Mouse (Mus musculus) spleen, adult 12 weeks (tissue): ENCODE results near the gene Tvp23a.

Experiments used
- DNase-seq: peaks from one replicate; pipeline ENCODE4 v3.0.0; 2022; ENCODE audit warnings: low spot score

Gene Tvp23a

DNA sequence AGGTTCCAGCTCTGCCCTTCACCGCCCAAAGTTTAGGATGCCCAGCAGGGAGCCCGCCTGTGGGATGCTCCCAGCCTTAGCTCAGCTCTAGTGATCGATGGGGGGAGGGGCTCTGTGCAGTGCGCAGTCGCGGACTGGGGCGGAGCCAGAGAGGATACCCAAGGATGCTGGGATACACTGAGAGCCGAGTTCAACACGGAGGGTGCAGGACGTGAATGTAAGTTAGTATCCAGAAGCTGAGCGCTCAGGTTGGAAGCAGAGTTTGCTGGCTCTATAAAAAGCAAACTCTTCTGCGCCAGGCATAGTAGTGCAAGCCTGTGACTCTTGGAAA lies at the start of gene Tvp23a:
Gene Tvp23a, minus strand, starts transcription at position 99 of the 331 bp plus-strand sequence.
- no peak for DNase-seq

DNA sequence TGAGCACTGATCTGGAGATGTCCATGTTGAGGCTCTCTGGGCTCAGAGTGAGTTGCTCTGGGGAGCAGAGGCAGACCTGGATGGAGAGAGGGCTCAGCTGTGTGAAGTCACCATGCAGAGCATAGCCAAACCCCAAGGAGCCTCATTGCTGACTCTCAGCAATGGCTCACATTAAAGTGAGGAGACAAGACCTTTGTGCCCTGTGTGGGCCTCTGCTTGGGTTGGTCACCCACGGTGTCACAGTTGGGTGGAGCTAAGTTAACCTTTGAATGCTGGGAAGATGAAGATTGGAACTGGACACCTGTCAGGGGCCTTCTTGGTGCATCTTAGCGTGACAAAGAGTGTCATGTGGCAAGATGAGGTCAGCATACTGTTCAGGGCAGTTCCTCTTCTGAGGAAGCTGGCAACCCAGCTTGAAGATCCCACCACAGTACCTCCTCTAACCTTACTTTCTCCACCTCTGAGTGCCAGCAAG lies 48.7 kb upstream of the Tvp23a start:
- no peak for DNase-seq

DNA sequence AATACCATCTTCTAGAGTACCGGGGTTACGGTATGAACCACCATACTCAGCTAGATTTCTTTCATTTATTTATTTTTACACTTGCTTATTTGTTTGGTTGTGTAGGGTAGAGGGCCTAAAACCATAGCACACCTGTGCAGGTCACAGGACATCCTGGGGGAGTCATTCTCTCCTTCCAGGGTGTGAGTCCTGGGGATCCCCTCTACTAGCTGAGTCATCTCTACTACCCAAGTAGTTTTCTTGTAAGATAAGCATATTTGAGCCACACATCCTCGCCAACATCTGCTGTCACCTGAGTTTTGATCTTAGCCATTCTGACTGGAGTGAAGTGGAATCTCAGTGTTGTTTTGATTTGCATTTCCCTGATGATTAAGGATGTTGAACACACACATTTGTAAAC lies 45.4 kb upstream of the Tvp23a start:
- DNase-seq = no peak

DNA sequence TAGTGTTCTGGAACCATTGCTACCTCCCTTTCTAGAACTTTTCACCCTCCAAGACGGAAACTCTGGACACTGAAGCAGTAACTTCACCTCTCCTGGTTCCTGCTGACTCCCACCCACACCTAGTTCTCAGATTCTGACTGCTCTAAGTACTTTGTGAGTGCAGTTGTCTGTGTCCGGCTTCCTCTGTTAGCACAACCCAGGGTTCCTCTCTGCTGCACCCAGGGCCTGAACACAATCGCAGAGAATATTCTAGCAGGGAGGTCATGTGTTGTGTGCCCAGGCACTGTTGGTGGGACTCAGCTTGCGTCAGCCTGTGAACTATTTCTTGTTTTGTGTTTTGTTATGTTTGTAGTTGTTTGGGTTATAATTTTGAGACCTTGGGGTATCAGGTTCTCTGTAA lies 44.6 kb upstream of the Tvp23a start:
- peak; percentile 15 for DNase-seq

DNA sequence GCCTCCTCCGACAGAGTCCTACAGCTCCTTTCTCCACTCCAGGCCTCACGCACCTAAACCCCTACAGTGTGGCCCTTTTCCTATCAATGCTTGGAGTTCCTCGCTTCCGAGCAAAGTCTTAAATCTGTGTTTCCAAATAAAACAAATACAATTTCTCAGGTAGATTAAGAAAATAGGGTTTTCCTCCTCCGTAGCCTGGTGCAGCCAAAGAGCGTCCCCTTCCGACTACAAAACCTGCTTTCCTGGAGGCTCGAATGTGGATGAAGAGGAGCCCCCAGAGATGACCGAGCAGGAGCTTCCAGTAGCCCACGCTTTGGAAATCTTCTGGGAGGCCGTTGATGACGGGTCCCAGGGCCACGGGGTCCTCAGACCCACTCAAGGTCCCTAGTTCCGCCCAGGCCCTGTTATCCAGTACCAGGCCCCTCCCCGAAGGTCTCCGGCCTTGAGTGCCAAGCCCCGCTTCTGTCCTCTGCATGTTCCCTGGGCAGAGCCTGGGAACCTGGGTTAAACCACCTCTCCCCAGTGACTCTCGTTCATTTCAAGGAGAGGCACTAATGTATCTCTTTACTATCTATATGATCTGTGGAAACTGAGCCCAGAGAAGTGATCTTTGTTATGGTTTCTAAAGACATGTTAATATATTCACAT lies 43.5 kb upstream of the Tvp23a start:
- DNase-seq = no peak

DNA sequence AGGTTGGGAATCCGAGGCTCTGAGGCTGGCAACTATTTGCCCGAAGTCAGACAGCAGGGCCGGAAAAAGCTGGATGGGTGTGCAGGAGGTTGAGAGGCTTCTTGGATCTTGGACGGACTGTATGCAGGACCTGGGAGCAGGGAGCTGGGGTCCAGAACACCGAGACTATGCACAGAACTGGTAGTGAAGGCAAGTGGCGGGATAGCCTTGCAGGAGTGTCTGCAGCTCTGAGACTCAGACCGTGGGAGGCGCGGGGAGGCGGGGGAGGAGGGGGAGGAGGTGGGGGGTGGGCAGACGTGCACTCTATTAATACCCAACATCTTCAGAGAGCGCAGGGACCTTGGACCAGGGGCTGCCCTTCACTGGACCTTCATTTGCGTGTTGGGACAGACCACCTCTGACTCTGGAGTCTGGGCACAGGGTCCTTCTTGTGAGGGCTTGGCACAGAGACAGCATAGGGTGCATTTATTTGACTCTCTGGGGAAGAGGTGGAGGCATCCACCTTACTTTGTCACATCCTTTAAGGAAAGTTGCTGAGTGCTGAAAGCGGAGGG lies 42.8 kb upstream of the Tvp23a start:
- DNase-seq = no peak

DNA sequence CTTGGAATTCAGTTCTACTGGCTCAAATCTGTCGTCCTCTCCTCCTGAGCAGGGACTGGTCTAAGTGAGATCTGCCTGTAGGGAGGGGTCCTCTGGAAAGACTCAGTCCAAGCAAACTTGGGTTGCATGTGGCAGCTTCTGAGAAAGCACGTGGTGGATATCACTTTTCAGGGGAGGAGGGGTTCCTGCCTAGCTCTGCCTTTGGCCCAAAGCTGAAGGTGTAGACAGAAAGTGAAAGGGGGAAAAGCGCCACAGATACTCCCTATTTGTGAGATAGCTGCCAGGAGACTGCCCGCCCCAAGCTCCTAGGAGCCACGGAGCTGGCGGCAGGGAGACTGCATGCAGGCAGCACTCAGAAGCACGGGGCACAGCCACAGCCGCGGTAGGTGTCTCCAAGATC lies 42.3 kb upstream of the Tvp23a start:
- no peak for DNase-seq

DNA sequence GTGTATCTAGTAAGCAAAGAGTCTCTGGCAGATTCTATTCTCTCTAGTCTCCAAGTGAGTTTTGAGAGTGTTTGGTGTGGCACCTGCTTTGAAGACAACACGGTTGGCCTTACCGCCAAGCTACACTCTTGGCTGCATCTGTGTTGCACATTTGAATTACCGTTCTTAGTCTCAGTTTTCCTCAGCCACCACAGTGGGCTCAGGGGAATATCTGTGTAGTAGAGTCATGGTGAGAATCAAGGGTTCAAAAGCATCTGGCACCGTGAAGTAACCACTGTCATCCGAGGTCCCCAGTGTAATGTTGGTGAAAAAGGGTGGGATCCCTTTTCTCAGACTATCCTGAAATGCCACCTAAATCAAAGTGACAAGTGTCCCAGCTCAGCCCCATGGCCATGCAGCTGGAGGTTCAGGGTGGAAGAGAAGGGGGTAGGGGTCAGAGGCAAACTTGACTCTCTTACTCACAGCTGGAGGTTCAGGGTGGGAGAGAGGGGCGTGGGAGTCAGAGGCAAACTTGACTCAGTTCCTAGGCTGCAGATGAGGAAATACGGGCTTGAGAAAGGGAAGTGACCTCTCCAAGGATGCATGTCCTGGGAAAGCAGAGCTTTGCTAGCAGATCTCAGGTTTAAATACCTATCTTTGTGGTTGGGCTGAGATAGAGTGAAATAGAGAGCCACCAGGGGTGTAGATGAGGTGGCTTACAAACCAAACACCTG lies 41.8 kb upstream of the Tvp23a start:
- no peak for DNase-seq

DNA sequence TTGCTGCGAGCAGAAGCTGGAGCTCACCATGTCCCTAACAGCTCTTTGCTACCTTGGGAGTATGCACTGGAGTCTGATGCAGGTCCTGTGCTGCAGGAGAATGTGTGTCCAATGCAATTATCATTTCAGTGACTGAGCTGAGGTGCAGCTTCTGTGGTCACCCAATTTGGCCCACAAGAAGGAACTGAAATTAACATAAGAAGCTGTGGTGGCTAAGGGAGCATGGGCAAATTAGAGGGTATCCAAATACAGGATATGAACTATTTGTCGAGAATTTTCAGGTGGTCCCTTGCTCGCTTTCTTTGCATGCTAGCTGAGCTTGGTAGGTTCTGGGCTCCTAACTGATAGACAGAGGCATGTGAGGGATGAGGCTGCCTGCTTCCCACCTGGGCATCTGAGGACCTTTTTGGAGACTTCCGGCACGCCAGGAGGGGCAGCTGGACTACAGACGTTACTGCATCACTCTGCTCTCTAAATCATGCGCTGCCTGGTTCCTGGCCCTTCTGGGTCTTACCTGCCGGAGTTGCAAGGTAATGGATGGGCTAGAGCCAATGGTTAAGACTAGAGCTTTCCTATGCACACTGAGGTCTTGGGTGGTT lies 40.8 kb upstream of the Tvp23a start:
- DNase-seq = no peak

DNA sequence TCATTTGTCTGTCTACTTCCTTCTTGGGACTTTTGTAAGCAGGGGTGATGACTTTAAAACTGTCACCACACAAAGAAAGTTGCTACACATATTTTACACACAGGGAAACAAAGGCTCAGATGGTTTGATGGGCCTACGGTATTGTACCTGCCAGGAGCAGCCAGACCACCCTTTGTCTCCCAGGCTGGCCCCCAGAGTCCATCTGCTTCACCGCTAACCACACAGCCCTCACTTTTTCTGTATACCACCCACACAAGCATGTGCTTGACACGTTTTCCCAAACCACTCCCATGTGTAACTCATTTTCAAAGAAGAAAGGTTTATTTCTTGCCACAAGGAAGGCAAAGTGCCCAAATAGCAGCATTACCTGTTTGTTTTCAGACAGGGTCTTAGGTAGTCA lies 39.8 kb upstream of the Tvp23a start:
- DNase-seq = no peak

DNA sequence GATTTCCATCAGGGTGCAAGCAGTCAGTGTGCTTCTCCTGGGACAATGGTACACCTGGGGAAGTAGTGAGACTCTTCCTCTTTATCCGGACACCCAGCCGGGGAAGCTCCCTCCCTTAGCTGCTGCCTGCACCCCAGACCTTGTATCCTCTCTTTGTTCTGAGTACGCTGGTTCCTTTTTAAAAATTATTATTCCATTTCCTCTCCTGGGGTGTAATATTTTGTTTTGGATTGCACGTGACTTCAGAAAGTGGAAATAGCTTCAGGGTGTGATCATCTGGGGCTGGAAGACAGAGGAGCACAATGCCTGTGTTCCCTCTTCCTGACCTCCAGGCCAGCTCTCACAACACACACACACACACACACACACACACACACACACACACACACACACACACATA lies 35.2 kb upstream of the Tvp23a start:
- DNase-seq = no peak

DNA sequence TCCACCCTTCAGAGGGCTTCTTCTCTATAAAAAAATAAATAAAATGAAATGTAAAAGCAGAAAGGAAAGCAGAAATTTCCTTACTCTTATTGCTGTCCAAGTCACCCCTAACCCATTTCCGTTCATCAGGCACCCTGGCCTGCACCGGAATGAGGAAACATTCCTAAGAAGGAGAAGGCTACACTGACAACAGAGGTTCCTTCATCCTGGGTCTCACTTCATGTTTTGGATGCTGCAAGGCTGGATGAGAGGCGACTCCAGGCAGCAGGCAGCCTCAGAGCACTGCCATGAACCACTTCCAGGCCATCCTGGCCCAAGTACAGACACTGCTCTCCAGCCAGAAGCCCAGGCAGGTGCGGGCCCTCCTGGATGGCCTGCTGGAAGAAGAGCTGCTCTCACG lies 32.7 kb upstream of the Tvp23a start, which contains the start of gene Ciita:
Gene Ciita, plus strand, starts transcription at position 203 of the 400 bp plus-strand sequence.
- DNase-seq = no peak

DNA sequence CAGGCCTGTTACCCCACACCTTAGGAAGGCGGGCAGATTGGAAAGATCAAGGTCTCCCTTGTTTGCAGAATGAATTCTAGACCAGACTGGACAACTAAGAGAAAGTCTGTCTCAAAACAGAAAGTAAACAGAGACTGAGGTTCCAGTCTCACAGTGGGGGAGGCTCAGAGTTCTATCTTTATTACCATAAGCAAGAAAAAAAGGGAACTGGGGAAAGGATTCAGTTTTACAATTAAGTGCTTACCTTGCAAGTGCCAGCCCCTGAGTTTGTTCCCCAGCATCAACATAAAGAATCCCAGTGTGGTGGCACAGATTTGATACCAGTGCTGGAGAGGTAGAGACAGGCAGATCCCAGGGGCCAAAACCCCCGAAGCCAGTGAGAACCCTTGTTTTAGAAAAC lies 28.8 kb upstream of the Tvp23a start:
- DNase-seq = no peak

DNA sequence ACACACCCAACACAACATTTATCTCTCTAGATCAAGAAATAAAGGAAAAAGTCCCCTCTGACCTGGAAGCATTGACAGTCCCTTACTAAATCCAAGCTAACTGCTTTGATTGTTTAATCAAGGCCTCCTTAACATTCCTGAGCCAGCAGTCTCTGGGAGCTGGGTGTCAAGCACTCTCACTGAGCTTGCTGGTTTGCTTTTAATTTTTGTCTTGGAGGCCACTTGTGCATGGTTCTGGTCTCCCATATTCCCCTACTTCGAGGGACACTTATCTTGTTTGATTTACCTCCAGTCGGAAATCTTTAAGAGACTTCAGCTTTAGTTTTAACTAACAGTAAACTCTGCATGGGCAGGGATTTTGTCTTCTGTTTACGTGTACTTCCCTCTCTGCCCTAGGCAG lies 27.8 kb upstream of the Tvp23a start:
- no peak for DNase-seq

DNA sequence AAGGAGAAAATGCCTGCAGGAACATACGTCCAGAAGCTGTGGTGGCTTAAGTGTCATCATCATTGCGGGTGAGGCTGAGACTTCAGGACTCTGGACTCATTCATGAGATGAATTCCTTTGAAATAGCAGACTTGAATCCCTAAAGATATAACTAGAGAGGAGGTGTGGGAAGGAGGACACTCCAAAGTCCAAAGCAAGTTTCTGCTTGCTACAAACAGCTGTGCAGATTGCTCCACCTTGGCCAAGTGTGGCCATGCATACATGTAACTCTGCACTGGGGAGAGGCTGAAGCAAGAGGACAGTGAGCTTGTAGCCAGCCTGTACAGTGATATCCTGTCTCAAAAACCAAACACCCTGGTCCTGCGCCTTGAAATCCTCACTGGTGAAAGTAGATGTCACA lies 24.8 kb upstream of the Tvp23a start:
- DNase-seq = no peak

DNA sequence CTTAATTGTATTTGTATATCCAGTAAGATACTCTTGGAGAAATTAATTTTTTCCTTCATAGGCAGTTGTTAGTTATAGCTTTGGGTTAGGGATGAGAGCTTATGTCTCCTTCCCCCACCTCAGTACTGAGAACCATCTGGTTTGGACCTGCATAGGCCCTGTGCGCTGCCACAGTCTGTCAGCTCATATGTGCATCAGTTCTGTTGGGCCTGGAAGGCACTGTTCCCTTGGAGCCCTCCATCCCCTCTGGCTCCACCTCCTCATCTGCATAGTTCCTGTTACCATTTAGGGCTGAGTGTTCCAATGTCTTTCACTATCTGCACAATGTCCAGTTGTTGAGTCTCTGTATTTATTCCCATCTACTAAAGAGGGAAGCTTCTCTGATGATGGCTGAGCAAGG lies 21.0 kb upstream of the Tvp23a start:
- DNase-seq = no peak

DNA sequence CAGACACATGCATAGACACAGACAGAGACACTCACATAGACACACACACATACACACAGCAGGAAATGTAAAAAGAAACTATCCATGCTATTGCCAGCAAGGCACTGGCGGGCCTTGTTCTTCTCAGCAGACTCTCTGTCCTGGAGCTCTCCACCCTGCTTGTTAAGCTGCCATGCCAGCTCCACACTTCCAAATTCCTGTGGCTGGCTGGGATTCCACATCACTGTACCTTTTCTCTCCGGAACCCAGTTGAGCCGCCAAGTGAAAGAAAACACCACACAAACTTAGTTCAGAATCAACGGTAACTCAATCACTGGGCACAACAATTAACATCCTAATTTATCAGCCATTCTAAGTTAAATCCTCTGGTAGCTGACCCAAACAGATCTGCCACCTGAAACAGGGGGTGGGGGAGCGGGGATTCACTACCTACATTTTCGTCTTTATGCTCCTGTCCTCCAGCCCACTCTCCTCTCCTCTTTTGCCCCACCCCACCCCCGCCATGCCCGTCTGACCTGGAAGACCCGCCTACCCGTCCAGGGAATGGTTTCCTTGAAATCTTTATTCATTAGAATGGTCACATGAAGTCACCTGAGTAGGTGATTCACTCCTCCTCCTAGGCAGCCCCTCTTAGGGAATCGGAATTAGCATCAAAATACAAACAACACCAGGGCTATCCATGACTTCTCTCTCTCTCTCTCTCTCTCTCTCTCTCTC lies 20.4 kb upstream of the Tvp23a start:
- DNase-seq = no peak

DNA sequence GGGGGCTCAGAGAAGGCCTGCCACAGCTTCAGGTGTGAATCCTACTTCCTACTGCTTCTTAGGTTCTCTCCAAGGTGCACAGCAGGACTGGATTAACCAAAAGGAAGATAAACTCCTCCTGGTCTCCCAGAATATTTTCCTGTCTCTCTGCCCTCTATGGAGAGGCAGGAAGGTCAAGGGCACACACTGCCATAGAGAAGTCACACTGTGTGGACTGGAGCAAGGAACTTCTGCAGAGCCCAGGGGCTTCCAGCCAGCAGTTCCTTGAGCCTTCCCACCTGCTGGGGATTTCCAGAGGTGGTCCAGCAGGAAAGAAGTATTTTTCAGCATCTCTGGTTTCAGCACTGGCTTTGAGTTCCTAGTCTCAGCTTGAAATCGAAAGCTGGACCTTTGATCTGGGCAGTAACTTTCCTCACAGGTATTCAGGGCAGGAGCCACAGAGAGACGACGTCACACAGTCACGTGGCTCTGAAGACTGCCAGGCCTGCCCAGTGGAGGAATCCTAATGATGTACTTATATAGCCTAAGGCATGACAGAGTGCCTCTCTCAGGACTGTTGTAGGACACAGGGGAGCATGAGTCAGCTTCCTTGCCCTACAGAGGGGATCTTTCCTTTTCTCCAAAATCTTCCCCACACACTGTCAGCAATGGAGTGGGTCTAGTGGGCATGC lies 18.0 kb upstream of the Tvp23a start:
- no peak for DNase-seq

DNA sequence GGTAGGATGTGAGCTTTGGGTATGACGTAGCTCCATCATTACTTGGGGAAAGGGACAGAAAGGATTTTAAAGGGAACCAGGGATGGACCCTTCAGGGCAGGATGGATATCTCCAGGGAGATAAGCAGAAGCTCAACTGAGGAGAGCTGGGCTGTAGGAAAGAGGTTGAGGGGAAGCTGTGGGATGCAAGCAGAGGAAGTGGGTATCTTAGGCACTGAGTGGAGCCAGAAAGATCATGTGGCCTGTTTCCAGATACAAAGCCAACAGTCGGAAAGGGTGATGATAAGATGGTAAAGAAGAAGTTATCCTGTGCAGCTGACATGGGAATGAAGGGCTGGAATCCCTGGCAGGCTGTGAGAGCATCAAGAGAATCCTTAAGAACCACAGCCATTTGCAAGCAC lies 14.0 kb upstream of the Tvp23a start:
- DNase-seq = no peak

DNA sequence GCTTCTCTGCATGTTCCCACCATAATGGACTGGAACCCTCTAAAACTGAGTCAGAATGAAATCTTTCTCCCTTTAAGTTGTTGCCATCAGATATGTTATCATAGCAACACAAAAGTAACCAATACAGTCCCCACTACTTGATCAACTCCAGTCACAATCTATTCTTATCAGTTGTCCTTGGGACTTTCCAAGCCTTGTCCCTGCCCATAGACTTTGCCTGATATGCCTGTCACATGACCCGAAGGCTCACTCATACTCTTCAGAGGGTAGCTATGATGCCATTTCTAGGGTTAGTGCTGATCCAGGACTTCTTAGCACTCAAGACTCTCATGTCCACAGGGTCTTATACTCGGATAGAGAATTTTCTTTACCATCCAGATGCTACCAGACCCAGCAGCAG lies 13.0 kb upstream of the Tvp23a start:
- no peak for DNase-seq

DNA sequence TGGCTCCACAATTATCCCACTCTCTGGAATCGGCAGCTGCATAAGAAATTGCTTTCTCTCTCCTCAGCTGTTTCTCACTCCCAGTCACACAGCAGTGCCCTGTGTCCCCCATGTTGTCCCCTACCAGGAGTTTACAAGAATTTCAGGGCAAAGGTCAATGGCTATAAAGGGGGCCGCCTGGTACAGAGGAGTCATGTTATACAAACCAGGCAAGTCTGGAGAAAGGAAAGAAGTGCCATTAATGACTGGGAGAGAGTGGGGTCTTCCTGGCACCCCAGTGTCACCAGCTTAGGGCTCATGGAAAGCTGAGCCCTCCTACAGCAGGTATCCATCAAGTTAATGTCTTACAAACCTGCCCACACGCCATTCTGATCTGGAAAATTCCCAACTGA lies 7.4 kb upstream of the Tvp23a start:
- DNase-seq = no peak
